Mouse (Mus musculus) liver, adult 2 months (tissue): ENCODE measurements at regions not wholly inside any gene's neighbourhood (a gene's known extent, or its start where the extent isn't known, plus 50 kb on each side); places are given as distances from the start of the nearest gene placed in this dataset.
"Not testable (repeated sequence)": the region's sequence is repeated elsewhere in the genome, so short reads cannot be mapped to it uniquely, and the experiment has no call there.

Experiments used
- CTCF ChIP-seq: fragments of 200-500 bp; IDR thresholded peaks from 2 replicates; pipeline ENCODE4 v1.5.1; 2011; ENCODE audit warnings: low read depth, low read length, control low read depth
- POLR2A ChIP-seq: fragments of 200-500 bp; IDR thresholded peaks from 2 replicates; pipeline ENCODE4 v1.6.1; 2011; ENCODE audit warnings: low read length, control low read depth; ENCODE audit not compliant: insufficient read depth; ENCODE audit errors: extremely low read depth

DNA sequence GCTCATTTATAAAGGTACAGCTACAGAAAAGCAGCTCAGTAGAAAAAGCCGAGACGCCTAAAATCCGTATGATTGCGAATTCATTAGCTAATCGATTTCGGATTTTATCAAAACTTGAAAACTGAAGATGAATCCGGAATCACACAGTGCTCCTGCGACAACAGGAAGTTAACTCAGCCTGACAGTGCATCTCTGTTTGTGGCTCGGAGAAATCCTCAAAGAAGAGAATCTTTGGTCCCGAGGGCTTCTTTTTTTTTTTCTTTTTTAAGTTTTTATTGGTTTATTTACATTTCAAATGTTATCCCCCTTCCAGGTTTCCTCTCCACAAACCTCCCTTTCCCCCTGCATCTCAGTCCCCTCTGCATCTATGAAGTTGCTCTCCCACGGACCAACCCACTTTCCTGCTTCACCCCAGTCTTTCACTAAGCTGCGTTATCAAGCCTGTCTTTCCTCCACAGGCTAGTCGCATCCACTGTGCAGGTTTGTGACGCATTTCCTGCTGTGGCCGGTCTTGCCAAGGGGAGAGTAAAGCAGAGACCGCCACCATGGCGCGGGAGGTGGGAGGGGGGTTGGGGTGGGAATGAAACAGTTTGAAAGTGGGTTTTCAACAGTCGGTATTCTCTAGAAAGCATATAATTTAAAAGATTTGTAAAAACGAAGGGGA lies 593.4 kb upstream of the Snrpn start:
- not testable (repeated sequence) for TF ChIP-seq CTCF, POLR2A
